Mouse (Mus musculus) spleen, postnatal 4 days (tissue): ENCODE measurements around the gene Rasgrf2.

ENCODE experiments used
- DNase-seq, 2 experiments: peaks; one replicate each; pipeline ENCODE4 v3.0.0; 2022; ENCODE audit warnings: low spot score in 2 of 2

Rasgrf2 gene

DNA sequence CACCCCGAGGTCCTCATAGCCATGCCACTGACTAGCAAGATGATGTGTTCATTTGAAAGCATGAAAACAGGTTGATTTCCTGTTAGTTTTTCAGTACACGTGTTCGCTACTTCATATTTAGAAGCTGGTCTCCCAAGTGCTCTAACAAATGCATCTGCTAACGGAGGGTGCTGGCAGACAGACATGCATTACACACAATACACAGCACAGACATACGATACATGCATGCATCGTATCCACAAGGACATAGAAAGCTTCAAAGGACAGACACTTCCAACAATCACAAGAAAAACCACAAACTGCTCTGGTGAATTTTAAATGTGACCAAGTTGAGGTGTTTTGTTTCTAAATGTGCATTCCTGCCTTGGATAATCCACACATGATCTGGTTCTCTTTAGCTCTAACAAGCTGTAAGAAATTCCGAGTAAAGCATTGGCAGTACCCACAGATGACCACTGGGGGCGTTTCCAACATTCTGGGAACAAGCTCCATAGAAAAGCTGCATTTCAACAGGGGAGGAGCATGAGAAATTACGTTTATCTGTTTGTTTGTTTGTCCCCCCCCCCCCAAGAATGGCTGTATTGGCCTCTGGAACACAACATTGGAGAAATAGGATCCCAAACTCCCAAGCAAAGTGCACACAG lies 249.5 kb downstream of the Rasgrf2 start:
- no peak for DNase-seq

- DNase-seq: no peak
Measured at GRCm38 (mm10) chr13:91880256-91880655, 251.2 kb downstream of the Rasgrf2 start.

DNA sequence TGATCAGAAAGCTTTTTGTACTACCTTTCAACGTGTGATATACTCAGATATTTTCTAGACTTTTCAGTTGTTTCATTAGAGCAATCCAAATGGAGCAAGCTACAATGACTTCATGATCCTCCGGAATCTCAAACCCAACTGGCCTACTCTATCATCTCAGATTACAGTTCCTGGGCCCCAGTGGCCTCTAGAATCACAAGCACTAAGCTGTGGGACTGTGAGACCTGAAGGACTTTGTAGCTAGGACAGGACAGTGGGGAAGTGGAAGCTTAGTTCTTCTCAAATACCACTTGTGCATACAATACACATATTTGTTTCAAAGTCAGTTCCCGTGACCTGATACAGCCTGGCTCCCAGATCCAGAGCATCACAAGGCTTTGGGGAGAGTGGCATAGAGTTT lies 253.5 kb downstream of the Rasgrf2 start:
- no peak for DNase-seq

GRCm38 (mm10) chr13:91877350-91877749 lies 254.1 kb downstream of the Rasgrf2 start:
- no peak for DNase-seq

GRCm38 (mm10) chr13:91876741-91877349 lies 254.6 kb downstream of the Rasgrf2 start, which contains the start of gene Ckmt2:
TSS of gene Ckmt2 (minus strand) at chr13:91876885.
- DNase-seq: no peak

DNA sequence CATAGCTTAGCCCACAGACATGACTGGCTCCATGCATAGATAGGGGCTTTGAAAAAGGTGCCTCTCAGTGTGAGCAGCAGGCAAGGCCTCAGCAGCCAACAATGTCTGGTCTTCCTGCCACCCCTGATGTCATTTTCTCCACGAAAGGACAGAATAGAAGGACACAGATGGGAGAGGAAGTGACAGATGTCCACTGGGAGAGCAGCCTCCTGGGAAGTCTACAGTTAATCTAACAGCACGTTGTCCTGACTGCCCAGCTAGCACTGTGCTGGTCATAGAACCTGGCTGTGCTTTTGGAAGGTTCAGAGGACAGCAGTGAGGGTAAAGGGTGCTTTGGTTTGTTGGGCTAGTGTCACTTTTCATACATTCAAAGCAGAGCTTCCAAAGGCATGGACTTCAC lies 255.9 kb downstream of the Rasgrf2 start:
- no peak for DNase-seq

DNA sequence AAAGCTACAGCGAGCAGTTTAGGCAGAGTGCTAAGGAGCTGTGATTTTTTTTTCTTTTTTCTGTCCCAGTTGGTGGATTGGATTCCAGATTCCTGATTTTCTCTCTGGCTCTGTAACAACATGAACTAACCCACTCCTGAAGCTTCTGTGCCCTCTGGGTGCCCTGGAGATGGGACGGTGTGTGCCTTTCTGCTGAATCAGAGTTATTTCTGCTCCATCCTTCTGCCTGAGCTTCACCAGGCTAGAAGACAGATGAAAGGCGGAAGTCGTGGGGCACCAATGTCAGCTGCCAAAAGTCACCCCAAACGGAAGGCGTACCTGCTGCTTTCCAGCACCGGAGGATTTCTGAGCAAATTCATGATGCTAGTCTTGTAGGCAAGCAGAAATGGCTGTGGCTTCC lies 256.9 kb downstream of the Rasgrf2 start:
- DNase-seq: no peak

GRCm38 (mm10) chr13:91873734-91874329 lies 257.6 kb downstream of the Rasgrf2 start:
- no peak for DNase-seq

DNA sequence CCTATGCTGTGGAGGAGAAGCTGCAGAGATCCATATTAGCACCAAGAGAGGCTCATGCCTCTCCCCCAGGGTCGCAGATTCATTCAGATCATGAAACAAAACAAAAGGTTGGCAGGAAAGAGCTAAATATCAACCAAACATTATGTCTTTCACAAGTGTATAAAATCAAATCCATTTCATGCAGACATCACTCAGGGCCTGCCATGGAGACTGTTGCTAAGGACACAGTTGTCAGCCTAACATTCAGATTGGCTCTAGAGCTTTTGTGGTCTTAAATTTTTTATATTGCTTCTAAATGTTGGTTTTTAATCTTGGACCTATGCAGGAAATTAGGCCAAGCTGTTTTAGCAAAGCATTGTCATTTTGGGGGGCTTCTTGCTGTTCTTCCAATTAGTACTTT lies 262.9 kb downstream of the Rasgrf2 start:
- DNase-seq: no peak

GRCm38 (mm10) chr13:91858835-91859234 lies 272.6 kb downstream of the Rasgrf2 start:
- DNase-seq: no peak

DNA sequence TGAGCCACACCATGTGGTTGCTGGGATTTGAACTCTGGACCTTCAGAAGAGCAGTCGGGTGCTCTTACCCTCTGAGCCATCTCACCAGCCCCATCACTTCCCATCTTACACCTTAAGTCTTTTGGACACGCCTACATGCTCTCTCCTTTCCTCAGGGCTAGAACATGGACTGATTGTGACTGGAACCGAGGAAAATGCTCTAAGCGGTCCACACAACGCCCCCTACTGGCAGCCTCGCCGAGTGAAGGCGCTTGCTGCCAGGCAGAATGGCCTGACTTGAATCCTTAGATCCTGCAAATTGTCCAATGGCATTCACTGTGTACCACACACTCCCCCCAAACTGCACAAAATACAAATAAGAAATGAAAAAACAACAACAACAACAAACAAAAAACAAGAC lies 274.0 kb downstream of the Rasgrf2 start:
- DNase-seq: no peak

DNA sequence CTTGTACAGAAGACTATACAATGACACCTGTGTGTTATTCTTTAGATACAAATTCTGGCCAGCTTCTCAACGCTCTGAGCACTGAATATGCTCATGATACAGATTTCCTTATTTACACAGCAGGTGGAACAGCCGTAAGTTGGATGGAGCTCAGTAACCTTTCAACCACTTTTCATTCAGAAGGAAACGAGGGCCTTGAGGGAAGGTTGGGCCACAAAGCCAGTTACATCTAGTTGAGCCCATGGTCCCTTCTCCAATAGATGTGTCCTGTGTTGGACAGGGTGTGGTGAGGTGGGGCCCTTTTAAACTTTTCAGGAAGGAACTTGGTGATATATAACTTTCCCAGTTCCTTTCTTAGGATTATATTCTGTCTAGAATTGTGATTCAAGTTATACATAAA lies 277.0 kb downstream of the Rasgrf2 start:
- DNase-seq: no peak
